ENCODE assay signal across 7 mouse cellular contexts in genomic region chr11:16895441-16896356, GRCm38 (mm10). TPM values are rescaled to one million over a fixed set of nuclear protein-coding genes. Genes with fewer than 3 reads are reported as not detected.
DNase-seq lines count a peak whose midpoint lies in the region; ATAC-seq and TF ChIP-seq lines count a peak whose summit lies in the region.

No protein-coding gene starts in this region.

- WGBS in embryonic facial prominence, embryonic 14.5 days: 34% methylated on average over 13 of the region's 13 CpGs
- 83% methylated on average over 13 of the region's 13 CpGs for WGBS in intestine, postnatal 0 days

- peaks cover 24% of the 10 kb centered on the region for H3K4me1 ChIP-seq in embryonic facial prominence, embryonic 14.5 days (ENCODE audit: control insufficient read depth, insufficient read depth, low read length)
- H3K4me1 ChIP-seq in intestine, postnatal 0 days (replicated peaks; ENCODE audit: control insufficient read depth, insufficient read depth, low read length): no peaks in the 10 kb centered on the region

- intact Hi-C loops in left cerebral cortex, postnatal 10 days (cut with DNase I): no loop called here

- H3K9ac ChIP-seq in embryonic facial prominence, embryonic 14.5 days (ENCODE audit: low read depth, low read length): no peak overlapping the region
- H3K9ac ChIP-seq in intestine, postnatal 0 days (ENCODE audit: low read depth, low read length): no peak overlapping the region

- H3K27me3 ChIP-seq in embryonic facial prominence, embryonic 14.5 days (replicated peaks; ENCODE audit: control insufficient read depth, insufficient read depth, low read length): no peaks in the 10 kb centered on the region
- H3K27me3 ChIP-seq in intestine, postnatal 0 days (replicated peaks; ENCODE audit: control insufficient read depth, insufficient read depth, low read length): no peaks in the 10 kb centered on the region

- H3K27ac ChIP-seq in embryonic facial prominence, embryonic 14.5 days (replicated peaks; ENCODE audit: low read depth, low read length): peak overlapping the region; percentile 67
- no peak overlapping the region for H3K27ac ChIP-seq in intestine, postnatal 0 days (ENCODE audit: low read depth, low read length)

- H3K4me3 ChIP-seq in embryonic facial prominence, embryonic 14.5 days (ENCODE audit: low read depth, low read length): no peak overlapping the region
- no peak overlapping the region for H3K4me3 ChIP-seq in intestine, postnatal 0 days (ENCODE audit: low read depth, low read length)

- H3K4me2 ChIP-seq in embryonic facial prominence, embryonic 14.5 days (ENCODE audit: low read depth, low read length): 0 out of 2 replicates have a peak overlapping the region, but pooled peaks have one; percentile 4
- no peak overlapping the region for H3K4me2 ChIP-seq in intestine, postnatal 0 days (replicated peaks; ENCODE audit: low read depth)

- H3K9me3 ChIP-seq in embryonic facial prominence, embryonic 14.5 days (ENCODE audit: control insufficient read depth, low read length): no peaks in the 10 kb centered on the region
- no peaks in the 10 kb centered on the region for H3K9me3 ChIP-seq in intestine, postnatal 0 days (ENCODE audit: control insufficient read depth)

- DNase-seq in left cerebral cortex, postnatal 10 days (ENCODE audit: extremely low spot score in 1 of 2, low spot score in 2 of 2): peak; percentile 35 to 69
- DNase-seq in left cerebral cortex, adult 18-20 months (ENCODE audit: low spot score in 2 of 2): no peak
- peak; percentile 94 for DNase-seq in embryonic facial prominence, embryonic 14.5 days (ENCODE audit: low spot score)
- DNase-seq in kidney, postnatal 14 days: peak; percentile 51
- DNase-seq in right cerebral cortex, postnatal 25 days: peak; percentile 14
- DNase-seq in thymus, adult 18-20 months: no peak

- TF ChIP-seq CTCF in intestine, postnatal 0 days (IDR thresholded peaks at IDR 0.05; ENCODE audit: low read depth): no peak

- H3K36me3 ChIP-seq in embryonic facial prominence, embryonic 14.5 days (ENCODE audit: control insufficient read depth, insufficient read depth, low read length): 0 out of 2 replicates have a peak, but pooled peaks cover 20% of the 10 kb centered on the region
- peaks cover 25% of the 10 kb centered on the region for H3K36me3 ChIP-seq in intestine, postnatal 0 days (ENCODE audit: control insufficient read depth, insufficient read depth)

- ATAC-seq in embryonic facial prominence, embryonic 14.5 days (ENCODE audit: low read depth): peak; percentile 88
- no peak for ATAC-seq in intestine, postnatal 0 days

RNA-seq across cellular contexts. Expression of gene Fbxo48, which starts 55.5 kb away (rescaled TPM):
- total RNA-seq in left cerebral cortex, postnatal 10 days (2021): 1 to 10 TPM; 1.9 to 2.6 TPM
- 1 to 10 TPM; 1.4 to 1.5 TPM for total RNA-seq in left cerebral cortex, adult 18-20 months (2021)
- 1.4 and 1.5 TPM in 2 replicates for polyA plus RNA-seq in embryonic facial prominence, embryonic 14.5 days (2014; fragmentation: Nextera tagmentation; extraction: Ambion mirVana)
- polyA plus RNA-seq in intestine, postnatal 0 days (2015; fragmentation: Nextera tagmentation; extraction: Ambion mirVana): 0.17 and 0.25 TPM in 2 replicates

Comparison
In these comparisons a context has a peak if more than half of its experiments do, and no peak if none do; other contexts are left out.
1. DNase-seq: peak in left cerebral cortex, postnatal 10 days (2 of 2), embryonic facial prominence, embryonic 14.5 days (single experiment), kidney, postnatal 14 days (single experiment) and right cerebral cortex, postnatal 25 days (single experiment); none in left cerebral cortex, adult 18-20 months (0 of 2) and thymus, adult 18-20 months (0 of 2).